Mouse (Mus musculus): ENCODE data around the gene Dock7. TPM values are rescaled to one million over a fixed set of nuclear protein-coding genes. Genes with fewer than 3 reads are reported as not detected.
"Not testable (repeated sequence)": the region's sequence is repeated elsewhere in the genome, so short reads cannot be mapped to it uniquely, and the experiment has no call there.

The Dock7 gene
- total RNA-seq, 1 experiment from 2014 or later, result 4.9 TPM

GRCm38 (mm10) chr4:99044854-99045253 lies 75.9 kb downstream of the Dock7 start:
- ATAC-seq (ENCODE audit: extremely low read depth, insufficient number of reproducible peaks, low FRiP score, poor library complexity, severe bottlenecking), result no peak

DNA sequence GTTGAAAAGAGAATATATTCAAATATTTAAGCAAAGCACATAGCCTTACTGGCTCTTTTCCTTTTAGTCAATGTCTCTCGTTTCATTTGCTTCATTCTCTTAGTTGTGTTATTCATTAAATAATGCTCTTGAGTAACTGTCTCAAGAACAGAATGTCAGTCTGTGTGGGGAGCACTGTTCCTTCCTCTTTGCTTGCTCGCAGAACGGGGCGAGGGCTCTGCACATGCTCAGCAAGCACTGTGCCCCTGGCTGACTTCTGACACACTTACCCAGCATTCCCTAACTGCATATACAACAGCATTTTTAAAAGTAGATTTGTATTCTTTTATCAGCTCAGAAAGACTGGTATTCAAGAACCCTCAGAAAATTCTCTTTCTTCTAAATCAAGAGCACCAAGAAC lies 87.8 kb downstream of the Dock7 start:
- no peak for ATAC-seq (ENCODE audit: extremely low read depth, insufficient number of reproducible peaks, low FRiP score, poor library complexity, severe bottlenecking)

- no peak for ATAC-seq (ENCODE audit: extremely low read depth, insufficient number of reproducible peaks, low FRiP score, poor library complexity, severe bottlenecking)
These were observed 90.0 kb downstream of the Dock7 start, which contains the start of gene Angptl3 for GRCm38 (mm10) chr4:99030686-99031085. Gene Angptl3 (plus strand): TSS chr4:99030954.

- ATAC-seq (ENCODE audit: extremely low read depth, insufficient number of reproducible peaks, low FRiP score, poor library complexity, severe bottlenecking), result no peak
These were observed 92.3 kb downstream of the Dock7 start for GRCm38 (mm10) chr4:99028377-99028776.

DNA sequence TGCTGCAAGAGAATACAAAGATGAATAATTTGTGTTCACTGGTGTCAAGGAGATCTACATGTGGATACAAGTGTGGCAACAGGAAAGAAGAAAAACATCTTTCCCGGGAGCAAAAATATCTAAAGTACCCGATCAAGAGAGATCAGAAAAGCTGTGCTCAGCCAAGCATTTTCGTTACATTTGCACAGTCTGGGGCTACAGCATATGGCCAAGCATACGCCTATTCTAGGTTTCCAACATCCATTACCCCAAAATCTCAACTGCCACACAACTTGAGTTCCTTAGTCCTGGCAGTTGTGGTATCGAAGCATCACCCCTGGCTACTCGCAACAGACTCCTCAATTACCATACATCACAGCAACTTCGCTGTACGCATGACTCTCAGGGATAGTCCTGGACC lies 98.5 kb downstream of the Dock7 start:
- no peak for ATAC-seq (ENCODE audit: extremely low read depth, insufficient number of reproducible peaks, low FRiP score, poor library complexity, severe bottlenecking)

GRCm38 (mm10) chr4:99011039-99011438 lies 109.7 kb downstream of the Dock7 start:
- ATAC-seq (ENCODE audit: extremely low read depth, insufficient number of reproducible peaks, low FRiP score, poor library complexity, severe bottlenecking), result no peak

- no peak for ATAC-seq (ENCODE audit: extremely low read depth, insufficient number of reproducible peaks, low FRiP score, poor library complexity, severe bottlenecking)
These were observed 114.4 kb downstream of the Dock7 start for GRCm38 (mm10) chr4:99006319-99006718.

DNA sequence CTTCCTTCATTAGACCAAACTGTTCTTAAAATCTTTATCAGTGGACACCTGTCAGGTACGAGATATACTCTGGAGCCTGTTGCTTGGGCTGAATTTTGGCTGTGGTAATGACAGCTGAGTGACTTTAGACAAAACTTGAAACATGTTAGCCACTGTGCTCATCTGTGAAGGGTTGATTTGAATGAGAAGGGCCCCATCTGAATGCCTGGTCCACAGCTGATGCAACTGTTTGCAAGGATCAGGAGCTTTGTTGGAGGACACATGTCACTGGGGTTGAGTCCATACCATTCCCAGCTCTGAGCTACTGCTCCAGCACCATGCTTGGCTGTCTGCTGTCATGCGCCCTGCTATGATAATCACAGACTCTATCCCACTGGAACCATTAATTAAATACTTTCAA lies 115.1 kb downstream of the Dock7 start:
- no peak for ATAC-seq (ENCODE audit: extremely low read depth, insufficient number of reproducible peaks, low FRiP score, poor library complexity, severe bottlenecking)

DNA sequence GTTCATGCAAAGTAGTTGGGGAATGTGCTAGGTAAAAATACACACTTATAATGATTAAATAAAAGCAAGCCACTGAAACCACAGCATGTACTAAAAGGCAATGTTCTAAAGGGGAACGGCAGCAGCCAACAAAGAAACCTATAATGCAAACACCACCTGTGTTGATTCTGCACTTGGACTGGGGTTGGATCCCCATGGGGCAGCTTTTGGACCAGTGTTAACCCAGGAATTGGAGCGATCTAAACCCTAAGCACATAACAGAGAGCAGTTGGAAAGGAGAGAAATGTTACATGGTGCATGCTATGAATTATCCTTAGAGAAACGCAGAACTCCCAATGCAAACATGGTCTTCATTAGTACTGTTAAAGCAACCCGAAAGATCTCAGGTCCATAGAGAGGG lies 127.2 kb downstream of the Dock7 start:
- no peak for ATAC-seq (ENCODE audit: extremely low read depth, insufficient number of reproducible peaks, low FRiP score, poor library complexity, severe bottlenecking)

DNA sequence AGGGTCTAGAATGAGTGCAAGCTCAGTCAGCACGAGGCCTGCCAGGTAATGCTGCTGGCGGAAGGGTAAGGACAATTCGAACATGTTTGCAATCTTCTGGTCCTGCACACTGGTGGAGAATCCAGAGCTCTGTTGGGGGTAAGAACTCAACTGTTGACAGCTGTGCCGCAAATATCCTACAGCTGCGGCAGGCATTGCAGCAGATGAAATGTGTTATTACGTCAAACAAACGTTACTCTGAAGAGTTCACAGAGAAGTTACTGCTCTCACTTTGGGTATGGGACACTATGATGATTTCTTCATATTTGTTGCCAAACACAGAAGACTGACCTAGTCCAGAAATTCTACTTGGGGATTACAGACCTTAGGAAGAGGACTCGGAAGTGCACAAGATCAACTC lies 136.0 kb downstream of the Dock7 start:
- no peak for ATAC-seq (ENCODE audit: extremely low read depth, insufficient number of reproducible peaks, low FRiP score, poor library complexity, severe bottlenecking)

DNA sequence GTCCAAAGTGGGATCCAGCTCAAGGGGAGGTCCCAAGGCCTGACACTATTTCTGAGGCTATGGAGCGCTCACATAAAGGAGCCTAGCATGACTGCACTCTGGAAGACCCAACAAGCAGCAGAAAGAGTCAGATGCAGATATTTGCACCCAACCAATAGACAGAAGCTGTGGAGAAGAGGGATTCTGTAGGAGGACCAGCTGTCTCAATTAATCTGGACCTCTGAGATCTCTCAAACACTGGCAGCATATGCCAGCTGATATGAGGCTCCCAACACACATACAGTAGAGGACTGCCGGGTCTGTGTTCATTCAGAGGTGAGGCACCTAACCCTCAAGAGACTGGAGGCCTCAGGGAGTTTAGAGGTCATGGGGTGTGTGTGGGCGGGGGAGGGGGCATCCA lies 140.7 kb downstream of the Dock7 start:
- not testable (repeated sequence) for ATAC-seq (ENCODE audit: extremely low read depth, insufficient number of reproducible peaks, low FRiP score, poor library complexity, severe bottlenecking)

DNA sequence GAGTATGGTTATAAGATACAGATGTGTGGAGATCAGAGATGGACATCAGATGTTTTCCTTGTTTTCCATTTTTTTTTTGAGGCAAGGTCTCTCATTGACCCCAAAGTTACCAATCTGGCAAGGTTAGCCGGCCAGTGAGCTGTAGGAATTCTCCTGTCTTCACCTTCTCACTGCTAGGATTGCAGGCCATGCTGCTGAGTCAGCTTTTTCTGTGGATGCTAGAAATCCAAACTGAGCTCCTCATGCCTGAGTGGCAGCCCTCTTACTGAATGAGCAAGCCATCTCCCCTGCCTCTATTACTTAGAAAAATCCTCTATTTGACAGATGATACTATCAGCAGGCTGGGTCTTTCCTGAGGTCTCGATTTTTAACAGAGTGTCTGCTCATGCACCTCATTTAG lies 142.0 kb downstream of the Dock7 start:
- no peak for ATAC-seq (ENCODE audit: extremely low read depth, insufficient number of reproducible peaks, low FRiP score, poor library complexity, severe bottlenecking)

- ATAC-seq (ENCODE audit: extremely low read depth, insufficient number of reproducible peaks, low FRiP score, poor library complexity, severe bottlenecking), result not testable (repeated sequence)
These were observed 142.4 kb downstream of the Dock7 start for GRCm38 (mm10) chr4:98978288-98978687.

- no peak for ATAC-seq (ENCODE audit: extremely low read depth, insufficient number of reproducible peaks, low FRiP score, poor library complexity, severe bottlenecking)
These were observed 145.0 kb downstream of the Dock7 start for GRCm38 (mm10) chr4:98975741-98976140.

DNA sequence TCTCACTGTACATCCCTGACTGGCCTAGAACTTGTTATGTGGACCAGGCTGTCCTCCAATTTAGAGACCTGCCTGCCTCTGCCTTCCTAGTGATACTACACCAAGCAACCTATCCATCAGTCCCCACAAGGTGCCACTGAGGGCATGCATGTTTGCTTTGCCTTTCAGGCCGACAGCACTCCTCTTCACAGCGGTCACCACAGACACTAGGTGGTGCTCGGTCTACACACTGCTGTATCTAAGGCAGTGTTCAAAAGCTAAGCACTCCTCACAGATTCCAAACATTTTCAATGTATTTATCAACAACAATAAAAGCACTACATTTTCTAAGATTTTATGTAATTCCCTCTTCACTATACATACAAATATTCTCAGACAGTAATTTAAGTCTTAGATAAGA lies 150.8 kb downstream of the Dock7 start:
- no peak for ATAC-seq (ENCODE audit: extremely low read depth, insufficient number of reproducible peaks, low FRiP score, poor library complexity, severe bottlenecking)

DNA sequence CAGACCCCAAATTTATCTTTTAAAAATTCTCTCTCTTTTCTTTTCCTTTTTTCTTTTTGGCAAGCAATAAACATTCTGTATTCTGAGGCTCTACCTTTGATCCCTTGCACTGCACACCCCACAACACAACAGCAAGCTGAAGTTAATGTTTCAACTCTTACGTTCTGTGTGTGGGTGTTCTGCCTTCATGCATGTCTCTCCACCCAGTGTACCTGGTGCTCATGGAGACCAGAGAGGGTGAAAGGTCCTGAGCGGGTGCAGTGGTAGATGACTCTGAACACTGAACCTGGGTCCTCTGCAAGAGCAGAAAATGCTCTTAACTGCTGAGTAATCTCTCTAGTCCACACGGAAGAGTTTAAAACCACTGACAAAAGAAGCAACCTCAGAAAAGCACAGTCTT lies 160.5 kb downstream of the Dock7 start:
- no peak for ATAC-seq (ENCODE audit: extremely low read depth, insufficient number of reproducible peaks, low FRiP score, poor library complexity, severe bottlenecking)

- ATAC-seq (ENCODE audit: extremely low read depth, insufficient number of reproducible peaks, low FRiP score, poor library complexity, severe bottlenecking), result no peak
These were observed 164.7 kb downstream of the Dock7 start for GRCm38 (mm10) chr4:98955986-98956385.

DNA sequence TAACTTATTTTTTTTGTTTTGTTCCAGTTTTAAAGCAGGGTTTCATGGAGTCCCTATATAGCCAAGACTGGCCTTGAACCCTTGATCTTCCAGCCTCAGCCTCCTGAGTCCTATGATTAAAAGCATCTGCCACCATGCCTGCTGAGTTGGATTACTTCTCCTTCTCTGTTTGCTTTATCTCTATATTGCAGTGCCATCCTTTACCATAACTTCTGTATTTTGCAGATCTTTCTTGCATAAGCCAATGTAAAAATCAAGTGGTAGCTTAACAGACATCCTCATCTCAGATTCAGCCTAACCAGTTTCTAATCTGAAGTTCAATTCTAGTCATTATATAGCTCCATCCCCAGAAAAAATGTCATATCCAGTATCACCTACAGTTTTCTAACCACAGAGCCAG lies 170.2 kb downstream of the Dock7 start:
- no peak for ATAC-seq (ENCODE audit: extremely low read depth, insufficient number of reproducible peaks, low FRiP score, poor library complexity, severe bottlenecking)

DNA sequence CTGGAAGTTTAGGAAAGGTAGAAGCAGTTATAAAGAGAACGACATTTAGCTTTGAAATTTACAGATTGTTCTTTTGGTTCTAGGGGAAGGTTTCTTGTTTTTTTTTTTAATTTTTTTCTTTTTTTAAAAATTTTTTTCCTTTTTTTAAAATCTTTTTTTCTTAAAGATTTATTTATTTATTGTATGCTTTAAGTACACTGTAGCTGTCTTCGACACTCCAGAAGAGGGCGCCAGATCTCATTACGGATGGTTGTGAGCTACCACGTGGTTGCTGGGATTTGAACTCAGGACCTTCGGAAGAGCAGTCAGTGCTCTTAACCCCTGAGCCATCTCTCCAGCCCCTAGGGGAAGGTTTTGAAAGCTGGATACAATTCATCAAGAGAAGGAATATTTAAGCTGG lies 182.5 kb downstream of the Dock7 start:
- not testable (repeated sequence) for ATAC-seq (ENCODE audit: extremely low read depth, insufficient number of reproducible peaks, low FRiP score, poor library complexity, severe bottlenecking)

DNA sequence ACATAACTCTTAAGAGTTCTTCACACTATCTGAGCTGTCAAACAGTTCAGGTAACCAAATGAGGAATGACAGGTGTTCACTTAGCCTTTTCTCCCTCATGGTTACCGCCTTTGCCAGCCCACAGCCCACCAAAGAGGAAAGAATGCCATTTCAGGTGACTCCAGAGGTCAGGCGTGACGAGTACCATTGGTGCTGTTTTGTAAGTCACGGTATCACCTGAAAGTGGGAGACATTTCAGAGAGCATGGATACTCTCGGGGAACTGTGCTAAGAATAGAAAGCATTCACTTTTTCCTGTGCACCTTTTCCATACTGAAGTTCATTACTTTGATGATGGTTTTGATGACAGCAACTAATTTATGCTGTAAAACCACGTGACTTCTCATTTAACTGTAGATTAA lies 184.7 kb downstream of the Dock7 start:
- ATAC-seq (ENCODE audit: extremely low read depth, insufficient number of reproducible peaks, low FRiP score, poor library complexity, severe bottlenecking), result no peak

- ATAC-seq (ENCODE audit: extremely low read depth, insufficient number of reproducible peaks, low FRiP score, poor library complexity, severe bottlenecking), result no peak
These were observed 195.4 kb downstream of the Dock7 start for GRCm38 (mm10) chr4:98925250-98925781.

GRCm38 (mm10) chr4:98924906-98925178 lies 195.9 kb downstream of the Dock7 start:
- ATAC-seq (ENCODE audit: extremely low read depth, insufficient number of reproducible peaks, low FRiP score, poor library complexity, severe bottlenecking), result no peak
